ENCODE assay signal across 17 mouse cellular contexts in the genomic region with DNA sequence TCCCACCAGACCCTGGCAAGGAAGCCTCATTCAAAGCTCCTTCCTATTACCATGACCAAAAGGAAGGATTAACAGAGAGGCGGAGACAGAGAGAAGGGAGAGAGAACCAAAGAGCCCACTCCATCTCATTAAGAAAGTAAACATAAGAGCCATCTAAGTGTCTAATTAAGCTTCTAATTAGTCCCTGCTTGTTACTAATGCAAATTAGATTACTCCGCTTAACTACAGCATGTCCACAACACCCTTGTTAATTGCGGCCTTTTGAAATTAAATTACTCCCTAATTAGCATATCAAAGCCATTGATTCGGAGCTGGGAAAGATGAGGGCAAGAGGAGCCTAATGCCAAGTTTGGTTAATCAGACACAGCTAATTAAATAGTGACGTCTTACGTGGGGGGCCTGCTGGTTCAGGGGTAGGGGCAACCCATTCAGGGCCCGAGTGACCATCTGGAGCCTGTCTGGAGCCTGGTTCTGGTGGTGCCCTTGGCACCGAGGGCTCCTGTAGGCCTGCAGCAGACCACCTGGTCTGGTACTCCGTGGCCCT. TPM values are rescaled to one million over a fixed set of nuclear protein-coding genes. Genes with fewer than 3 reads are reported as not detected.
DNase-seq lines count a peak whose midpoint lies in the region; ATAC-seq and TF ChIP-seq lines count a peak whose summit lies in the region.
"Had no signal": no experiment of that assay in that cellular context is flagged by ENCODE, and none has a peak within 500 bp of the region (broad histone marks: within the 10 kb centered on the region; RNA-seq: fewer than 3 reads in every experiment).

No protein-coding gene starts in this region.

- TF ChIP-seq CTCF in hindbrain, postnatal 0 days (IDR thresholded peaks at IDR 0.05; ENCODE audit: low read depth) = no peak
- no peak for TF ChIP-seq CTCF in lung, adult 2 months (IDR thresholded peaks at IDR 0.05; ENCODE audit: insufficient read depth, low read length)

- 25% methylated on average over 9 of the region's 9 CpGs for WGBS in hindbrain, embryonic 11.5 days
- WGBS in hindbrain, embryonic 10.5 days = 33% methylated on average over 9 of the region's 9 CpGs
- 6% methylated on average over 9 of the region's 9 CpGs for WGBS in forebrain, embryonic 13.5 days
- WGBS in hindbrain, postnatal 0 days = 18% methylated on average over 9 of the region's 9 CpGs
- 21% methylated on average over 9 of the region's 9 CpGs for WGBS in neural tube, embryonic 12.5 days
- WGBS in lung, adult 2 months = 71% methylated on average over 9 of the region's 9 CpGs

- ATAC-seq in hindbrain, embryonic 11.5 days (ENCODE audit: low FRiP score) = peak; percentile 33; the same call in 1 of the 2 replicates
- peak; percentile 85 for ATAC-seq in forebrain, embryonic 13.5 days
- peak; percentile 46 for ATAC-seq in hindbrain, postnatal 0 days
- ATAC-seq in neural tube, embryonic 12.5 days (ENCODE audit: low FRiP score, low read depth) = peak; percentile 72

- peaks cover 8% of the 10 kb centered on the region; the same call in 1 of the 2 replicates for H3K4me1 ChIP-seq in hindbrain, embryonic 11.5 days (replicated peaks; ENCODE audit: control insufficient read depth, insufficient read depth, low read length)
- H3K4me1 ChIP-seq in hindbrain, embryonic 10.5 days (replicated peaks) = peaks cover 81% of the 10 kb centered on the region
- H3K4me1 ChIP-seq in forebrain, embryonic 13.5 days = peaks cover 84% of the 10 kb centered on the region
- H3K4me1 ChIP-seq in hindbrain, postnatal 0 days (ENCODE audit: insufficient read depth, low read length) = peaks cover 12% of the 10 kb centered on the region; the same call in 1 of the 2 replicates
- peaks cover 43% of the 10 kb centered on the region for H3K4me1 ChIP-seq in neural tube, embryonic 12.5 days
- H3K4me1 ChIP-seq in lung, adult 2 months (ENCODE audit: control insufficient read depth, insufficient read depth, low read length) = no peaks in the 10 kb centered on the region

- no peak for DNase-seq in hindbrain, embryonic 11.5 days (ENCODE audit: low spot score)
- DNase-seq in hindbrain, embryonic 10.5 days (ENCODE audit: low spot score) = no peak
- DNase-seq in hindbrain, postnatal 0 days (ENCODE audit: low spot score) = peak; percentile 42
- DNase-seq in heart, postnatal 10 days = no peak
- DNase-seq in testis, postnatal 10 days (ENCODE audit: low spot score) = no peak
- no peak for DNase-seq in lung, adult 2 months
- DNase-seq: adrenal gland, adult 8-10 months; cerebellum, adult 9-11 months; gastrocnemius, adult 2 months; heart, postnatal 36 days; kidney, adult 8-10 months; lung, postnatal 10 days; right cerebral cortex, postnatal 4 days; thymus, postnatal 25 days had no signal

- no peak overlapping the region for H3K9ac ChIP-seq in hindbrain, embryonic 11.5 days (ENCODE audit: low read depth, low read length)
- H3K9ac ChIP-seq in forebrain, embryonic 13.5 days = no peak overlapping the region
- no peak overlapping the region for H3K9ac ChIP-seq in hindbrain, postnatal 0 days (replicated peaks; ENCODE audit: low read length)
- no peak overlapping the region for H3K9ac ChIP-seq in neural tube, embryonic 12.5 days

- H3K27ac ChIP-seq in hindbrain, embryonic 11.5 days (ENCODE audit: low read depth, low read length) = no peak overlapping the region
- no peak overlapping the region for H3K27ac ChIP-seq in hindbrain, embryonic 10.5 days
- H3K27ac ChIP-seq in forebrain, embryonic 13.5 days = peak overlapping the region; percentile 79
- H3K27ac ChIP-seq in hindbrain, postnatal 0 days = no peak overlapping the region
- no peak overlapping the region for H3K27ac ChIP-seq in neural tube, embryonic 12.5 days
- H3K27ac ChIP-seq: gastrocnemius, adult 2 months had no signal

- TF ChIP-seq POLR2A in lung, adult 2 months (IDR thresholded peaks at IDR 0.05; ENCODE audit: borderline replicate concordance, extremely low read depth, low read depth, low read length) = no peak

- no peaks in the 10 kb centered on the region for H3K27me3 ChIP-seq in hindbrain, embryonic 11.5 days (ENCODE audit: control insufficient read depth, insufficient read depth, low read length)
- peaks cover 24% of the 10 kb centered on the region for H3K27me3 ChIP-seq in hindbrain, embryonic 10.5 days (ENCODE audit: insufficient read depth, poor library complexity, severe bottlenecking)
- peaks cover 78% of the 10 kb centered on the region for H3K27me3 ChIP-seq in forebrain, embryonic 13.5 days
- peaks cover 26% of the 10 kb centered on the region for H3K27me3 ChIP-seq in hindbrain, postnatal 0 days (ENCODE audit: insufficient read depth, low read length)
- peaks cover 18% of the 10 kb centered on the region for H3K27me3 ChIP-seq in neural tube, embryonic 12.5 days (replicated peaks)

- H3K4me3 ChIP-seq in hindbrain, embryonic 11.5 days (ENCODE audit: low read depth, low read length) = no peak overlapping the region
- no peak overlapping the region for H3K4me3 ChIP-seq in hindbrain, embryonic 10.5 days
- no peak overlapping the region for H3K4me3 ChIP-seq in forebrain, embryonic 13.5 days
- H3K4me3 ChIP-seq in hindbrain, postnatal 0 days (ENCODE audit: low read length) = no peak overlapping the region
- H3K4me3 ChIP-seq in neural tube, embryonic 12.5 days = no peak overlapping the region
- no peak overlapping the region for H3K4me3 ChIP-seq in lung, adult 2 months (replicated peaks; ENCODE audit: extremely low read depth, low read depth, low read length)
- H3K4me3 ChIP-seq: gastrocnemius, adult 2 months had no signal

- no peaks in the 10 kb centered on the region for H3K9me3 ChIP-seq in hindbrain, embryonic 11.5 days (ENCODE audit: control insufficient read depth, low read length)
- H3K9me3 ChIP-seq in hindbrain, embryonic 10.5 days = no peaks in the 10 kb centered on the region
- no peaks in the 10 kb centered on the region for H3K9me3 ChIP-seq in forebrain, embryonic 13.5 days (replicated peaks)
- no peaks in the 10 kb centered on the region for H3K9me3 ChIP-seq in hindbrain, postnatal 0 days (ENCODE audit: low read length)
- no peaks in the 10 kb centered on the region for H3K9me3 ChIP-seq in neural tube, embryonic 12.5 days

- no peak overlapping the region for H3K4me2 ChIP-seq in hindbrain, embryonic 11.5 days (replicated peaks; ENCODE audit: low read depth, low read length)
- H3K4me2 ChIP-seq in forebrain, embryonic 13.5 days = peak overlapping the region; percentile 35
- H3K4me2 ChIP-seq in hindbrain, postnatal 0 days (ENCODE audit: low read depth, low read length) = no peak overlapping the region
- 0 out of 2 replicates have a peak overlapping the region, but pooled peaks have one; percentile 14 for H3K4me2 ChIP-seq in neural tube, embryonic 12.5 days (replicated peaks)
- H3K4me2 ChIP-seq: liver, embryonic 11.5 days had no signal

- intact Hi-C loops in heart, postnatal 10 days (cut with DNase I) = no loop called here

- H3K36me3 ChIP-seq in hindbrain, embryonic 11.5 days (ENCODE audit: control insufficient read depth, insufficient read depth, low read length) = no peaks in the 10 kb centered on the region
- peaks cover 70% of the 10 kb centered on the region for H3K36me3 ChIP-seq in hindbrain, embryonic 10.5 days
- peaks cover 12% of the 10 kb centered on the region; the same call in 1 of the 2 replicates for H3K36me3 ChIP-seq in forebrain, embryonic 13.5 days (ENCODE audit: poor library complexity, severe bottlenecking)
- no peaks in the 10 kb centered on the region for H3K36me3 ChIP-seq in hindbrain, postnatal 0 days (ENCODE audit: insufficient read depth, low read length)
- H3K36me3 ChIP-seq in neural tube, embryonic 12.5 days = peaks cover 9% of the 10 kb centered on the region; the same call in 1 of the 2 replicates

RNA-seq across cellular contexts. Expression of a gene that starts 9.7 kb away (rescaled TPM):
- 23.9 and 28.4 TPM in 2 replicates for polyA plus RNA-seq in hindbrain, embryonic 11.5 days (2014; fragmentation: Nextera tagmentation; extraction: Ambion mirVana)
- polyA plus RNA-seq in hindbrain, embryonic 10.5 days (2016; fragmentation: Nextera tagmentation; extraction: Ambion mirVana) = 25.1 and 29.4 TPM in 2 replicates
- 13.4 and 15.6 TPM in 2 replicates for polyA plus RNA-seq in forebrain, embryonic 13.5 days (2015; fragmentation: Nextera tagmentation; extraction: Ambion mirVana)
- total RNA-seq in hindbrain, postnatal 0 days (2014; rRNA removed) = 109 and 128 TPM in 2 replicates
- polyA plus RNA-seq in hindbrain, postnatal 0 days (2015; fragmentation: Nextera tagmentation; extraction: Ambion mirVana) = 29.3 and 31.3 TPM in 2 replicates
- 30.4 and 31.8 TPM in 2 replicates for polyA plus RNA-seq in neural tube, embryonic 12.5 days (2016; fragmentation: Nextera tagmentation; extraction: Ambion mirVana)
- total RNA-seq in heart, postnatal 10 days (2021) = 10 to 100 TPM; 12.3 to 15.9 TPM
- polyA plus RNA-seq in lung, adult 2 months (2012; rRNA removed) = 100 and 117 TPM in 2 replicates

Comparison
In these comparisons a context has a peak if more than half of its experiments do, and no peak if none do; other contexts are left out.
1. ATAC-seq: peak in every context shown above with its lines; median percentile 85 in forebrain, embryonic 13.5 days; 72 in neural tube, embryonic 12.5 days; 46 in hindbrain, postnatal 0 days; 33 in hindbrain, embryonic 11.5 days.
2. H3K4me2 ChIP-seq: peak in forebrain, embryonic 13.5 days (single experiment) and neural tube, embryonic 12.5 days (single experiment); none in hindbrain, embryonic 11.5 days (single experiment) and hindbrain, postnatal 0 days (single experiment).